Mouse (Mus musculus) intestine, postnatal 0 days (tissue): ENCODE data around the gene Dgcr8. TPM values are rescaled to one million over a fixed set of nuclear protein-coding genes. Genes with fewer than 3 reads are reported as not detected.

ENCODE experiments used
- ATAC-seq: fragments of 200-750 bp; cut with Nextera tagmentation; 2 replicates; pipeline ENCODE4 v1.8.0; 2017; ENCODE audit warnings: mild to moderate bottlenecking, moderate TSS enrichment, moderate library complexity
- H3K27ac ChIP-seq: fragments of 300-500 bp; sonication (generic); 2 replicates; pipeline ENCODE4 v1.5.1; 2014; ENCODE audit warnings: mild to moderate bottlenecking, low read depth, low read length, moderate library complexity
- H3K27me3 ChIP-seq: fragments of 300-500 bp; sonication (generic); replicated peaks from 2 replicates; pipeline ENCODE4 v1.6.1; 2014; ENCODE audit warnings: low read length, mixed read lengths; ENCODE audit not compliant: control insufficient read depth, insufficient read depth
- H3K36me3 ChIP-seq: fragments of 300-500 bp; sonication (generic); 2 replicates; pipeline ENCODE4 v1.6.1; 2014; ENCODE audit warnings: mild to moderate bottlenecking, moderate library complexity; ENCODE audit not compliant: control insufficient read depth, insufficient read depth
- H3K4me1 ChIP-seq: fragments of 300-500 bp; sonication (generic); replicated peaks from 2 replicates; pipeline ENCODE4 v1.6.1; 2014; ENCODE audit warnings: antibody characterized with exemption, low read length, mixed read lengths; ENCODE audit not compliant: control insufficient read depth, insufficient read depth
- H3K4me2 ChIP-seq: fragments of 300-500 bp; sonication (generic); replicated peaks from 2 replicates; pipeline ENCODE4 v1.6.1; 2014; ENCODE audit warnings: low read depth, mild to moderate bottlenecking, moderate library complexity
- H3K4me3 ChIP-seq: fragments of 300-500 bp; sonication (generic); 2 replicates; pipeline ENCODE4 v1.5.1; 2014; ENCODE audit warnings: low read depth, low read length
- H3K9ac ChIP-seq: fragments of 300-500 bp; sonication (generic); 2 replicates; pipeline ENCODE4 v1.6.1; 2014; ENCODE audit warnings: mild to moderate bottlenecking, low read depth, low read length
- H3K9me3 ChIP-seq: fragments of 300-500 bp; sonication (generic); 2 replicates; pipeline ENCODE4 v1.6.1; 2016; ENCODE audit warnings: mixed run types; ENCODE audit not compliant: control insufficient read depth
- CTCF ChIP-seq: sonication (generic); IDR thresholded peaks from 2 replicates; pipeline ENCODE4 v1.5.1; 2016; ENCODE audit warnings: low read depth, mild to moderate bottlenecking, control low read depth, antibody characterized with exemption, moderate library complexity
- WGBS: fragments of 180-500 bp; shearing (Covaris S2); extraction: QIAGEN DNeasy Blood & Tissue Kit; methylation state at CpG from one replicate; pipeline ENCODE4 v1.1.7; 2014; 5-methylcytosine and 5-hydroxymethylcytosine counted together
- polyA plus RNA-seq: library from polyadenylated mRNA; unstranded; fragments of >200 nt; fragmentation: Nextera tagmentation; extraction: Ambion mirVana; gene quantifications from 2 replicates; pipeline ENCODE4 v1.2.1, GENCODE M21; 2015

Gene Dgcr8
- polyA plus RNA-seq, result 7.1 TPM in 2 replicates

- peak; percentile 99 for ATAC-seq
- Histone ChIP-seq H3K27ac (peak within 1 kb of the TSS; percentile 79), H3K4me1 (0 out of 2 replicates have a peak, but pooled peaks cover 2% of the 10 kb centered on the region), H3K9me3 (no peaks in the 10 kb centered on the region), H3K4me2 (peak within 1 kb of the TSS; percentile 83), H3K9ac (peak within 1 kb of the TSS; percentile 88), H3K36me3 (peaks cover 11% of the 10 kb centered on the region), H3K27me3 (no peaks in the 10 kb centered on the region), H3K4me3 (peak within 1 kb of the TSS; percentile 75)
- TF ChIP-seq CTCF, result no peak
- WGBS, result under 1% methylated on average over 61 of the region's 71 CpGs
Measured at GRCm38 (mm10) chr16:18289067-18289588, at the start of gene Dgcr8. Gene Dgcr8 (minus strand): TSS chr16:18289246.

- Histone ChIP-seq H3K4me3 (no peak overlapping the region), H3K27ac (no peak overlapping the region), H3K9me3 (no peaks in the 10 kb centered on the region), H3K9ac (no peak overlapping the region), H3K4me1 (peaks cover 8% of the 10 kb centered on the region; the same call in 1 of the 2 replicates), H3K4me2 (no peak overlapping the region), H3K36me3 (peaks cover 26% of the 10 kb centered on the region), H3K27me3 (no peaks in the 10 kb centered on the region)
- ATAC-seq, result no peak
- WGBS, result 85% methylated on average over 4 of the region's 4 CpGs
- no peak for TF ChIP-seq CTCF
Measured at GRCm38 (mm10) chr16:18337261-18337660, 48.2 kb upstream of the Dgcr8 start.

GRCm38 (mm10) chr16:18335981-18336380, 46.9 kb upstream of the Dgcr8 start:
- H3K27me3 ChIP-seq, result no peaks in the 10 kb centered on the region
- 98% methylated on average over 3 of the region's 3 CpGs for WGBS
- ATAC-seq, result no peak

GRCm38 (mm10) chr16:18333976-18334375, 44.9 kb upstream of the Dgcr8 start:
- H3K4me3 ChIP-seq, result no peak overlapping the region
- H3K36me3 ChIP-seq, result peaks cover 29% of the 10 kb centered on the region
- no peak overlapping the region for H3K27ac ChIP-seq
- H3K27me3 ChIP-seq, result no peaks in the 10 kb centered on the region
- WGBS, result 77% methylated on average over 3 of the region's 3 CpGs
- no peak for ATAC-seq
- H3K4me1 ChIP-seq, result no peaks in the 10 kb centered on the region
- H3K9me3 ChIP-seq, result no peaks in the 10 kb centered on the region
- no peak overlapping the region for H3K4me2 ChIP-seq
- no peak for TF ChIP-seq CTCF
- no peak overlapping the region for H3K9ac ChIP-seq

More at GRCm38 (mm10) chr16:18335981-18336380, 46.9 kb upstream of the Dgcr8 start:
- Histone ChIP-seq H3K9ac (no peak overlapping the region), H3K9me3 (no peaks in the 10 kb centered on the region), H3K4me2 (no peak overlapping the region), H3K27ac (no peak overlapping the region), H3K4me3 (no peak overlapping the region), H3K36me3 (peaks cover 29% of the 10 kb centered on the region), H3K4me1 (0 out of 2 replicates have a peak, but pooled peaks cover under 1% of the 10 kb centered on the region)
- TF ChIP-seq CTCF, result no peak

GRCm38 (mm10) chr16:18328524-18328923, 39.5 kb upstream of the Dgcr8 start:
- no peaks in the 10 kb centered on the region for H3K27me3 ChIP-seq
- H3K4me2 ChIP-seq, result no peak overlapping the region
- H3K36me3 ChIP-seq, result peaks cover 34% of the 10 kb centered on the region; the same call in 1 of the 2 replicates
- no peaks in the 10 kb centered on the region for H3K4me1 ChIP-seq
- 77% methylated on average over 1 of the region's 1 CpGs for WGBS
- H3K4me3 ChIP-seq, result no peak overlapping the region
- TF ChIP-seq CTCF, result no peak
- H3K27ac ChIP-seq, result no peak overlapping the region
- no peak overlapping the region for H3K9ac ChIP-seq
- ATAC-seq, result no peak
- H3K9me3 ChIP-seq, result no peaks in the 10 kb centered on the region

GRCm38 (mm10) chr16:18327936-18328335, 38.9 kb upstream of the Dgcr8 start:
- WGBS, result 84% methylated on average over 9 of the region's 9 CpGs
- no peak for ATAC-seq

More at GRCm38 (mm10) chr16:18327936-18328335, 38.9 kb upstream of the Dgcr8 start:
- H3K27ac ChIP-seq, result no peak overlapping the region
- H3K9me3 ChIP-seq, result no peaks in the 10 kb centered on the region
- no peak overlapping the region for H3K9ac ChIP-seq
- H3K4me3 ChIP-seq, result no peak overlapping the region
- no peaks in the 10 kb centered on the region for H3K4me1 ChIP-seq
- TF ChIP-seq CTCF, result no peak
- peaks cover 34% of the 10 kb centered on the region; the same call in 1 of the 2 replicates for H3K36me3 ChIP-seq
- H3K4me2 ChIP-seq, result no peak overlapping the region
- no peaks in the 10 kb centered on the region for H3K27me3 ChIP-seq
